Mouse (Mus musculus): ENCODE measurements at regions not wholly inside any gene's neighbourhood (a gene's known extent, or its start where the extent isn't known, plus 50 kb on each side); places are given as distances from the start of the nearest gene placed in this dataset.

- DNase-seq (ENCODE audit: low read depth, low spot score), result no peak
Measured at GRCm38 (mm10) chr12:107118364-107118763, 370.1 kb upstream of the 3110018I06Rik start.

GRCm38 (mm10) chr12:107119076-107119475 is 369.4 kb upstream of the 3110018I06Rik start:
- DNase-seq (ENCODE audit: low read depth, low spot score), result no peak

- DNase-seq (ENCODE audit: low read depth, low spot score), result no peak
Measured at GRCm38 (mm10) chr12:107120486-107121186, 367.8 kb upstream of the 3110018I06Rik start.

GRCm38 (mm10) chr12:107121990-107122389 is 366.4 kb upstream of the 3110018I06Rik start:
- no peak for DNase-seq (ENCODE audit: low read depth, low spot score)

- DNase-seq (ENCODE audit: low read depth, low spot score), result no peak
Measured at GRCm38 (mm10) chr12:107123661-107124060, 364.8 kb upstream of the 3110018I06Rik start.

- no peak for DNase-seq (ENCODE audit: low read depth, low spot score)
Measured at GRCm38 (mm10) chr12:107124263-107124885, 364.1 kb upstream of the 3110018I06Rik start.

GRCm38 (mm10) chr12:107125201-107125600 is 363.2 kb upstream of the 3110018I06Rik start:
- no peak for DNase-seq (ENCODE audit: low read depth, low spot score)

GRCm38 (mm10) chr12:107126056-107126455 is 362.4 kb upstream of the 3110018I06Rik start:
- DNase-seq (ENCODE audit: low read depth, low spot score), result no peak

- DNase-seq (ENCODE audit: low read depth, low spot score), result no peak
Measured at GRCm38 (mm10) chr12:107127591-107127990, 360.8 kb upstream of the 3110018I06Rik start.

- no peak for DNase-seq (ENCODE audit: low read depth, low spot score)
Measured at GRCm38 (mm10) chr12:107129232-107129631, 359.2 kb upstream of the 3110018I06Rik start.

- no peak for DNase-seq (ENCODE audit: low read depth, low spot score)
Measured at GRCm38 (mm10) chr12:107131351-107131750, 357.1 kb upstream of the 3110018I06Rik start.

GRCm38 (mm10) chr12:107131841-107132240 is 356.6 kb upstream of the 3110018I06Rik start:
- no peak for DNase-seq (ENCODE audit: low read depth, low spot score)

- no peak for DNase-seq (ENCODE audit: low read depth, low spot score)
Measured at GRCm38 (mm10) chr12:107132501-107132900, 355.9 kb upstream of the 3110018I06Rik start.

GRCm38 (mm10) chr12:107134353-107134752 is 354.1 kb upstream of the 3110018I06Rik start:
- DNase-seq (ENCODE audit: low read depth, low spot score), result no peak

GRCm38 (mm10) chr12:107138677-107139400 is 349.6 kb upstream of the 3110018I06Rik start:
- DNase-seq (ENCODE audit: low read depth, low spot score), result no peak

GRCm38 (mm10) chr12:107140957-107141595 is 347.4 kb upstream of the 3110018I06Rik start:
- no peak for DNase-seq (ENCODE audit: low read depth, low spot score)

- no peak for DNase-seq (ENCODE audit: low read depth, low spot score)
Measured at GRCm38 (mm10) chr12:107142226-107142625, 346.2 kb upstream of the 3110018I06Rik start.

- DNase-seq (ENCODE audit: low read depth, low spot score), result no peak
Measured at GRCm38 (mm10) chr12:107146608-107147121, 341.8 kb upstream of the 3110018I06Rik start.

- no peak for DNase-seq (ENCODE audit: low read depth, low spot score)
Measured at GRCm38 (mm10) chr12:107148451-107148850, 340.0 kb upstream of the 3110018I06Rik start.

GRCm38 (mm10) chr12:107151089-107151488 is 337.3 kb upstream of the 3110018I06Rik start:
- DNase-seq (ENCODE audit: low read depth, low spot score), result no peak

GRCm38 (mm10) chr12:107154668-107155067 is 333.8 kb upstream of the 3110018I06Rik start:
- no peak for DNase-seq (ENCODE audit: low read depth, low spot score)

All from forelimb bud, embryonic 11.5 days (tissue).